Mouse (Mus musculus) kidney, postnatal 36 days (tissue): ENCODE data around the gene Qtrt1.

ENCODE experiments used
- DNase-seq, 2 experiments: peaks; one replicate each; pipeline ENCODE4 v3.0.0; 2021 to 2022; ENCODE audit warnings: mixed read lengths in 2 of 2

The Qtrt1 gene

DNA sequence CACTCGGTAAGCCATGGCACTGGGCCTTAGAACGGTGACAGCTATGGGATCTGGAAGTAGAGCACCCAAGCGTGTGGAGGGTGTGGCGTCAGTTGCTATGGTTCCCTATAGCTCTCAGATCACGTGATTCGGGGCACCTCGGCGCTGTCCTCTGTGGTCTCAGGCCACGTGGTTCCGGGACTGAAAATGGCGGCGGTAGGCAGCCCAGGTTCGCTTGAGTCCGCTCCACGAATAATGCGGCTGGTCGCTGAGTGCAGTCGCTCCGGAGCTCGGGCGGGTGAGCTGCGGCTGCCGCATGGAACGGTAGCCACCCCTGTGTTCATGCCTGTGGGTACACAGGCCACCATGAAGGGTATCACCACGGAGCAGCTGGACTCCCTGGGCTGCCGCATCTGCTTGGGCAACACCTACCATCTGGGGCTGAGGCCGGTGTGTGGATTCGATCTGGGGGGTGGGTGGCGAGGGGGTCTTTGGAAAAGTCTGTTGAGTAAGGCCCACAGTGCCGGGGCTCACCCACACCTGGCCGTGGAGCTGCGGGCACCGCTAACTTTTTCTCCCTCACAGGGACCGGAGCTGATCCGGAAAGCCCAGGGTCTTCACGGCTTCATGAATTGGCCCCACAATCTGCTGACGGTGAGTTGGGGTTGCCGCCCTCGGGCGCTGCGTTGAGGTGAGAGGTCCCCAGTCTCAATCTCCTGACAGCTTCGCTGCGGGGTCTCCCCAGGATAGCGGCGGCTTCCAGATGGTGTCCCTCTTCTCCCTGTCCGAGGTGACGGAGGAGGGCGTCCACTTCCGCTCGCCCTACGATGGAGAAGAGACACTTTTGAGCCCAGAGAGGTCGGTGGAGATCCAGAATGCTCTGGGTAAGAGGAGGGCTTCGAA lies at the start of gene Qtrt1:
Gene Qtrt1 (plus strand): TSS at position 169 of the 882 bp plus-strand sequence.
- DNase-seq, result peak; percentile 87 to 90

DNA sequence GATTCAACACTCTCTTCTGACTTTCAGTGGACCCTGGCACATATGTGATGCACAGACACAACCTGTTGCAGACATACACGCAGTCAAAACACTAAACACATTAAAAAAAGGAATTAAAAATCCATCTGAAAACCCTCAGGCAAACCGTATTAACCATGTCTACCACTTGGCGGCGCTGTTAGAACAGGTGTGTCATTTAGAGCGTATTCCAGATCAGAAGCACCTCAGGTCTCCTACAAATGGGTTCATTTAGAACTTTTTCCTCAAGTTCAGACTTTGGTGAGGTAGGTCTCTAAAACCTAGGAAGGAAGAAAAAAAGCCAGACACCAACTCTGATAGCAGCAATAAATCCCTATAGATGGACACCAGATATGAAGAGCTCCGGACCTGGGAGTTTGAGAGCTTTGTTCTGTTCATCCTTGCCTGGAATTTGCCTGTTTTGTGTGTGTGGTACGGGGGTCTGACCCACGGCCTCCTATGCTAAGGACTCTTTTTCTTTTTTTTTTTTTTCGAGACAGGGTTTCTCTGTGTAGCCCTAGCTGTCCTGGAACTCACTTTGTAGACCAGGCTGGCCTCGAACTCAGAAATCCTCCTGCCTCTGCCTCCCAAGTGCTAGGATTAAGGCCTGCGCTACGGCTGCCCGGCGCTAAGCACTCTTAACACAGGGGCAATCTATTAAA lies 45.0 kb upstream of the Qtrt1 start:
- DNase-seq, result peak; percentile 69 to 88

GRCm38 (mm10) chr9:21367357-21368111 lies 44.1 kb upstream of the Qtrt1 start, which contains the start of gene Ilf3:
Ilf3 (plus strand) TSS chr9:21367871.
- DNase-seq, result peak; percentile 100

DNA sequence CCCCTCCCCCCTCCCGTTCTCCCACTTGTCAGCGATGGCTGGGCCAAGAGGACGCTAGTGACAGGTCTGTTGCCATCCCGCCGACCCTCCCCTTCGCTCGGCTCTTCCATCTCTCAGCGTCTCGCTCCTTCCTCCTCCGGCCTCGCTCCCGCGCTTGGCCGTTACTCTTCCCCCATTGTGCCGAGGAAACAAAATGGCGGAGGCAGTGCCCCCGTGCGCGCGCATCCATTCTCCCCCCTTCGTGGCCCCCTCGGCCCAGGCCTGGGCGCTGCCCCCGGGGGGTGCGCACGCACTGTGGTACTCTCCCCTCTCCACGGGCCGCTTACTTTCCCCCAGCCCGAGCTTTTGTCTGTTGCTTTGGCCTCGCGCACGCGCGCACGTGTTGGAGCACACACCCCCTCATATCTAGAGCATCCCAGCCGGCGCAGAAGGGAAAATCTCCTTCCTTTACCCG lies 43.5 kb upstream of the Qtrt1 start:
- DNase-seq, result peak; percentile 38 to 70

GRCm38 (mm10) chr9:21369080-21369479 lies 42.6 kb upstream of the Qtrt1 start:
- DNase-seq, result no peak

DNA sequence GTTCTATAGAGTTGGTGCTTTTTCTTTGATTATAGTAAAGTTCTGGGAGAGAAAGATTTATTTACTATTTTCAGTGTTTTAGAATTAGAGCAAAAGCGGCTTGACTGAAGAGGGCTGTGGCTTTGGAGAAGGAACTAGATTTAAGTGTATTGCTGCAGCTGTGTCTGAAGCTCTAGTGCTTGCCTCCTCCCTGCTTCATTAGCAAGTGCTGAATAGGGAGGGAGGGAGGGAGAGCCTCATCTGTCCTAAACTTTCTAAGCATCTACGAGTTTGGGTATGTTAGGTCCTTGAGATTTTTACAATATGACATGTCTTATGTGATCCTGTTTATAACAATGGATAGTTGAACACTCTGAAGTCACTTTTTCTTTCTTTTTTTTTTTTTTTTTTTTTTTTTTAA lies 40.8 kb upstream of the Qtrt1 start:
- no peak for DNase-seq

DNA sequence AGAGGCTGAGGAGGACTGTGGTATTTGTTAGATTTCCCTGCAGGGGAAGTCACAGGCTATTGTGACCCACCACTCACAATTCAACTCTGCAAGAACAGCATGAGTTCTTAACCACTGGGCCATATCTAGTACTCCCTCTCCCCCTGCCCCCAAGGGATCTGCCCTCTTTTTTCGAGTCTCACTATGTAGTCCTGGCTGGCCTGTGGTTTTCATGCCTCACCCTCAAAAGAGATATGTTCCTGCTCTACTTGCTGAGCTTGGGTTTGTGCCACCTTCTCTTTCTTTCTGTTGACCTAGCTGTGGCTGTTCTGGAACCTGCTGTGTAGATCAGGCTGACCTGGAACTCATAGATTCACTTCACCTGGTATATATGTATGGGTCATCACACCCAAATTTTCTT lies 39.1 kb upstream of the Qtrt1 start:
- DNase-seq, result no peak

- no peak for DNase-seq
These were observed 32.4 kb upstream of the Qtrt1 start for GRCm38 (mm10) chr9:21379195-21379594.

DNA sequence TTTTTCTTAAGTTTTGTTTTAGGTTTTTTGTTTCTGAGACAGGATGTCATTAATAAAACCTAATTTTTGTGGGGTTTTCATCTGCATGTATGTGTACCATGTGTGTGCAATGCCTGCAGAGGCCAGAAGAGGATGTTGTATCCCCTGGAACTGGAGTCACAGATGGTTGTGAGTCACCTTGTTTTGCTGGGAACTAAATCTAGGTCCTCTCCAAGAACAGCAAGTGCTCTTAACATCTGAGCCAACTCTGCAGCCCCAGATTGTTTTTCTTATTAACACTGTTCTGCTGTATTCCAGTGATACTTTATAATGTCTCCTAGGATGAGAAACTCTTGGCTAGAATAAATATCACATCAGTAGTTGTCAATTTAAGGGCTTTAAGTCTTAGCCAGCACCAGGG lies 30.8 kb upstream of the Qtrt1 start:
- DNase-seq, result no peak

- no peak for DNase-seq
These were observed 27.7 kb upstream of the Qtrt1 start for GRCm38 (mm10) chr9:21383966-21384365.

DNA sequence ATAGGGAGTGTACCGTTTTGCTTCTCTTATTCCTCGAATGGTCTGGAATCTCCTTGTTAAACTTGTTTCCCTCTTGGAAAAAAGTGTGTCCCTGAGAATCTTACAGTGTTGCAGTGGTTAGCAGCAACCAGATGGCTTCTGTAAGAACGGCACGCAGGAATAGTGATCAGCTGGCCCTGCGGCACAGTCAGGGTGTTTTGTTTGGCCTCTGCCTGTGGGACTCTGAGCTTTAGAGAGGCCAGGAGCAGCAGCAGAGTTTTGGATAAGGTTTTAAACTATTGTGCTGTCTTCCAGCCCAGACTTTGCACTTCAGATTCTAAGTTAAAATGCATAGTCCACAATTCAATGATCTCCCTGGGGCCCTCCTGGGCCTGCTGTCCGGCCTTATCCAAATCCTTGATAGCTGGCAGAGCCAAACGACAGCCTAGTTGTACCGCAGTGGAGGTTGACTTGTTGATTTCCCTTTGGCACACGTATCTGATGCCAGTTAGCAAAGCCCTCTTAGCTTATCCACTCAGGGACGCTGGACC lies 18.9 kb upstream of the Qtrt1 start:
- DNase-seq, result peak in 1 of 2 experiments; percentile 26

- DNase-seq, result no peak
These were observed 15.9 kb upstream of the Qtrt1 start for GRCm38 (mm10) chr9:21395692-21396091.

GRCm38 (mm10) chr9:21397170-21397569 lies 14.5 kb upstream of the Qtrt1 start:
- no peak for DNase-seq

- no peak for DNase-seq
These were observed 10.6 kb upstream of the Qtrt1 start for GRCm38 (mm10) chr9:21401042-21401441.

- no peak for DNase-seq
These were observed 8.8 kb upstream of the Qtrt1 start for GRCm38 (mm10) chr9:21402764-21403253.

GRCm38 (mm10) chr9:21403745-21404144 lies 7.9 kb upstream of the Qtrt1 start:
- DNase-seq, result no peak

GRCm38 (mm10) chr9:21405525-21405924 lies 6.1 kb upstream of the Qtrt1 start:
- DNase-seq, result no peak

- peak; percentile 91 to 92 for DNase-seq
These were observed 3.7 kb upstream of the Qtrt1 start for GRCm38 (mm10) chr9:21407951-21408350.

GRCm38 (mm10) chr9:21408624-21409023 lies 3.0 kb upstream of the Qtrt1 start:
- no peak for DNase-seq

DNA sequence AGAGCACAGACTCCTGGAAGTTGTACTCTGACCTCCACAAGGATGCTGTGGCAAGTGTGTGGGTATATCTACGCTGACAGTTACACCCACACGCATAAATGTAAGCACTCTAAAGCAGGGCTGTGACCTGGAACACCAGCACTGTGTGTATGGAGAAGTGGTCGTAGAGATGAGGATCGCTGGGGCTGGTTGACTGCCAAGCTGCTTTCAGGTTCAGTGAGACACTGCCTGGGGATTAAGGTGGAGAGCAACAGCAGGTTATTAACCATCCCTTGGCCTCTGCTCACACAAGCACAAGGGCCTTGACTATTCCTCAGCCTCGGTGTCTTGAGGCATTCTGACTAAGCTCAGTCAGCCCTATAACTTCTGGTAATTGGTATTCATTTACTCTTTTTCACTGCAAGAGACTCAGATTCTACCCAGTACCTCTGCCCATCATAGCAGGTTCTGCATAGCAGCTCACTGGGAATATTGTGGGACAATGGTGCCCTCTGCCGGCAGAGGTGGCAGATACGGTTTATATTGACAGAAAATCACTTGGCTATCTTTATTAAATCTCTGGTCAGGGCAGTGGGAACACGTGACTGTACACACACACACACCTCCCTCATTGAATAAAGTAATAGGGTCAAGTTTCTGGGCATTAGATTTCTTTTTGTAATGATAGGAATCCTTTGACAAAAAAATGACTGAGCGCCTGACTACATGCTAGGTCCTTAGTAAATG lies 1.9 kb upstream of the Qtrt1 start:
- peak; percentile 83 to 93 for DNase-seq

DNA sequence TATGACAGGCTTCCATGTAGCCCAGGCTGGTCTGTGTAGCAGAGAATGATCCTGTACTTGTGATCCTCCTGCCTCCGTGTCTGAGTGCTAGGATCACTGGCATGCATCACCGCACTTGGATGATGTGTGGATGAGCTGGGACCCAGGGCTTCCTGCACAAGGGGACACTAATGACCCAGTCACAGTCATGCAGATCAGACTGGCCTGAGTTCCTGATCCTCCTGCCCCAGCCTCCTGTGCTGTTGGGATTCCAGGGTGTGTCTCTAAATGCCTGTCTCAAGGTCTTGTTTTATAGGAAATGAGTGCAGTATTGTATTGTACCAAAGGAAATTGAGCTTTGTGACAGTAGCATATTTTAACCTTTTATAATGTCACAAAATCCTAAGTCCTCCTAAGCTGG lies 6.2 kb downstream of the Qtrt1 start:
- no peak for DNase-seq

DNA sequence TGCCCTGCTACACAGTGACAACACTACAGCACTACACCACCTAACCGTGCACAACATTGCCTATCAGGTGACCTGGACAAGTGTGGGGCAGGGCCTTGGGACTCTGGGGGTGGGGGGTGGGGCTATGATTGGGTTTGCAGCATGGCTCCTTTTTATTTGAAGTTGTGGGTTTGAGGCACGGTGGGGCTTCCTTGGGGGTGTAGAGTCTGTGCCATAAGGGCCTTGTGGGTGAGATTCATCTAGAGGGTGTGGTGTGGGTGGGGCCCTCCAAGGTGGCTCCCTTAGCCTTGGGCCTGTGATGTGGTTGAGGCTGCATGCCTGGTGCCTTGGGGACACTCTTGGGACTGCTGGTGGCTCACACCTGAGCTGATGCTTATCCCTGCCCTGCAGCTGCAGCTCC lies 8.0 kb downstream of the Qtrt1 start:
- DNase-seq, result no peak
